ENCODE assay signal across 16 mouse cellular contexts in the genomic region with DNA sequence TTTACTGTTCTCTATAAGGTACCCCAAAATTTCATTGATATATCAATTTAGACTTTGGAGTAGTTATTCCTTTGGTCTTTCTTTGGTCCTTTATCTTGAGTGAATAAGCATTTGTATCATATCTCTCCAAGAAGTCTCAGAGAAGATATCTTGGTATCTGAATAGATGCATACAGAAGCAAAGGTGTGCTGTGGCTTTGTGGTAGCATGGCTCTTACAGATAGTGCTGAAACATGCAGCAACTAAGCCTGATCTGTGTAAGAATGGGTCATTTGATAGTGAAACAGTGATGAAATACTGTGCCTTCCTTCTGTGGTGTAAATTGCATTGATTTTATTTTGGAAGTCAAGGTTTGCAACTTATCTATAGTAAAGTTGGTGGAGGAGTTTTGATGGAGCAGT.
"Had no signal": no experiment of that assay in that cellular context is flagged by ENCODE, and none has a peak within 500 bp of the region (broad histone marks: within the 10 kb centered on the region; RNA-seq: fewer than 3 reads in every experiment).

No protein-coding gene starts in this region.

- H3K9ac ChIP-seq: neural tube, embryonic 13.5 days; neural tube, embryonic 15.5 days; stomach, embryonic 15.5 days had no signal

- H3K36me3 ChIP-seq: neural tube, embryonic 13.5 days; neural tube, embryonic 15.5 days; stomach, embryonic 15.5 days had no signal

- H3K27me3 ChIP-seq: neural tube, embryonic 13.5 days; neural tube, embryonic 15.5 days; stomach, embryonic 15.5 days had no signal

- H3K27ac ChIP-seq: neural tube, embryonic 13.5 days; neural tube, embryonic 15.5 days; stomach, embryonic 15.5 days; stomach, postnatal 0 days had no signal

- H3K4me3 ChIP-seq: neural tube, embryonic 13.5 days; neural tube, embryonic 15.5 days; stomach, embryonic 15.5 days had no signal

- H3K4me2 ChIP-seq: neural tube, embryonic 13.5 days; neural tube, embryonic 15.5 days; stomach, embryonic 15.5 days had no signal

- H3K9me3 ChIP-seq: neural tube, embryonic 13.5 days; neural tube, embryonic 15.5 days; stomach, embryonic 15.5 days had no signal

- H3K4me1 ChIP-seq: neural tube, embryonic 13.5 days; neural tube, embryonic 15.5 days; stomach, embryonic 15.5 days had no signal

- DNase-seq: retina, postnatal 1 day; right cerebral cortex, adult 18-20 months; right cerebral cortex, postnatal 14 days; right cerebral cortex, postnatal 25 days; right cerebral cortex, postnatal 4 days; spleen, adult 18-20 months; thymus, adult 18-20 months; thymus, adult 2 months; thymus, postnatal 14 days; thymus, postnatal 25 days; thymus, postnatal 36 days; thymus, postnatal 4 days had no signal
